Mouse (Mus musculus) liver (tissue): ENCODE results near the gene 2310039H08Rik.

Experiments used
- DNase-seq: peaks from one replicate; pipeline ENCODE4 v3.0.0-alpha.2; 2020; ENCODE audit warnings: mixed read lengths

Gene 2310039H08Rik

GRCm38 (mm10) chr17:46772404-46773277 lies at the start of gene 2310039H08Rik:
Gene 2310039H08Rik (plus strand): TSS chr17:46772635.
- DNase-seq, result peak; percentile 83

GRCm38 (mm10) chr17:46724477-46725084 lies 47.9 kb upstream of the 2310039H08Rik start:
- DNase-seq, result no peak

GRCm38 (mm10) chr17:46725273-46725672 lies 47.2 kb upstream of the 2310039H08Rik start:
- peak; percentile 38 for DNase-seq

GRCm38 (mm10) chr17:46725731-46726645 lies 46.4 kb upstream of the 2310039H08Rik start:
- no peak for DNase-seq

GRCm38 (mm10) chr17:46727271-46727670 lies 45.2 kb upstream of the 2310039H08Rik start:
- no peak for DNase-seq

- no peak for DNase-seq
These were observed 44.4 kb upstream of the 2310039H08Rik start for GRCm38 (mm10) chr17:46728021-46728420.

GRCm38 (mm10) chr17:46728496-46728895 lies 43.9 kb upstream of the 2310039H08Rik start:
- no peak for DNase-seq

GRCm38 (mm10) chr17:46728904-46729318 lies 43.5 kb upstream of the 2310039H08Rik start, which contains the start of gene Gnmt:
Gene Gnmt (minus strand): TSS chr17:46729168.
- DNase-seq, result peak; percentile 46

GRCm38 (mm10) chr17:46734055-46734454 lies 38.4 kb upstream of the 2310039H08Rik start:
- DNase-seq, result no peak

GRCm38 (mm10) chr17:46735287-46735686 lies 37.1 kb upstream of the 2310039H08Rik start:
- no peak for DNase-seq

GRCm38 (mm10) chr17:46736160-46736559 lies 36.3 kb upstream of the 2310039H08Rik start:
- peak; percentile 65 for DNase-seq

GRCm38 (mm10) chr17:46741305-46741704 lies 31.1 kb upstream of the 2310039H08Rik start:
- DNase-seq, result peak; percentile 34

GRCm38 (mm10) chr17:46742986-46743385 lies 29.4 kb upstream of the 2310039H08Rik start:
- DNase-seq, result no peak

- no peak for DNase-seq
These were observed 26.9 kb upstream of the 2310039H08Rik start for GRCm38 (mm10) chr17:46745506-46745905.

- DNase-seq, result no peak
These were observed 25.2 kb upstream of the 2310039H08Rik start for GRCm38 (mm10) chr17:46747234-46747633.

- no peak for DNase-seq
These were observed 24.6 kb upstream of the 2310039H08Rik start for GRCm38 (mm10) chr17:46747806-46748205.

GRCm38 (mm10) chr17:46749282-46749681 lies 23.2 kb upstream of the 2310039H08Rik start:
- DNase-seq, result no peak

GRCm38 (mm10) chr17:46750580-46750979 lies 21.9 kb upstream of the 2310039H08Rik start:
- no peak for DNase-seq

GRCm38 (mm10) chr17:46751056-46751793 lies 21.2 kb upstream of the 2310039H08Rik start:
- no peak for DNase-seq

- DNase-seq, result peak; percentile 98
These were observed 20.5 kb upstream of the 2310039H08Rik start, which contains the start of gene Cnpy3 for GRCm38 (mm10) chr17:46751794-46752556. Gene Cnpy3 (minus strand): TSS chr17:46752214.

- no peak for DNase-seq
These were observed 13.7 kb upstream of the 2310039H08Rik start for GRCm38 (mm10) chr17:46758753-46759152.
